Mouse (Mus musculus) lung, postnatal 25 days (tissue): ENCODE data around the gene Rabgap1.

ENCODE experiments used
- DNase-seq: peaks from one replicate; pipeline ENCODE4 v3.0.0; 2022; ENCODE audit warnings: low spot score

The Rabgap1 gene

GRCm38 (mm10) chr2:37516030-37516710 is 73.1 kb downstream of the Rabgap1 start, which contains the start of gene Gpr21:
Gene Gpr21 (plus strand): TSS chr2:37516332.
- no peak for DNase-seq

DNA sequence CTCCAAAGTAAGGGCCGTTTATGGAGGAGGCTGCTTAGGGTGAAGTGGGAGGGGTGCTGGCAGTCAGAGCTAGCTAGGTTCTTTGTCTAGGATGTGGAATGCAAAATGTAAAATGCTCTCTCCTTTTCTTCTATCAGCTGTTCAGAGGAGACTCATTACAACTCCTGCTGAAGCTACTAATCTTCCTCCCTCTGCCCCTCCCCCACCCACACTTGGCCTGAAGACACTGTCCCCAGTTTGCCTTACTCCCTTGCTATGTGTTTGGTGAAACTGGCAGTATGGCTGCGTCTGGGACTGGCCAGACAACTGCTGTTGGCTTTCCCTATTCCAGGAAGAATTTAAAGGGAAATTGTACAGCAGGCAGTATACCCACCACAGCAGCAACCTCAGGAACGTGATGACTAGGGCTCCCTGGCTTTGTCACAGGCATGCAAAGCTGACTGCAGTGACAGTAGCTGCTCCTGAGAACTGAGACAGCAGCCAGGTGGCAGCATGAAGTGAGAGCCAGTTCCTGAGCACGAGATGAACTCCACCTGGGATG is 73.9 kb downstream of the Rabgap1 start:
- no peak for DNase-seq

DNA sequence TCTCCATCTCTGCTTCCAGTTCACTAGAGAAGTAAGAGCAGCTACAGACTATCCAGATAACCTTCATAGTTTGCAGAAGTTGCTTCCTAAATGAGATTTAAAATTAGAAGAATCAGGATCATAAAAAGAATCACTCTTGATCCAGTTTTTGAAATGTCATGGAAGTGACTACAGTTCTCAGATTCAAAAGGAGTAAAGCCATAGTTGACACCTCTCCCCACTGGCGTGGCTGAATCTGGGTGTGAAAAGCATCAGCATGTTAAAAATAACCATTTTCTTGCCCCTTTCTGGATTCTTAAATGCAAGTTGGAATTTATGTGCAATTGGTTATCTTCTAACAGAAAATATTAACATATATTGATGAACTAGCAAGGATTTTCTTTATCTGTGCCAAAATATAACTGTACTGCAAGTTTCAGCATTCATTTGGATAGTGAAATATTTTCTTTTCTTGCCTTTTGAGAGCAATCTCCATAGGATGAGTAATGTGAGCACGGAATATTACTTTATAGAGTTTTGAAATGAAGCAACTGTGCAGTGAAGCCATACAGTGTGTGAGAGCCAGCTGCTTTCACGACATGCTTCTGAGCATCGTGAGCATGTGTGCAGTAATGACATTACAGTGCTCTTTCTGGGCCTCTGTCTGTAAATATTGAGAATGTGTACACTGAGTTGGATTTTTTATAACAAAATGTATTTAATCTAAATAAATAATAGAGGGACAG is 75.6 kb downstream of the Rabgap1 start:
- DNase-seq = no peak

DNA sequence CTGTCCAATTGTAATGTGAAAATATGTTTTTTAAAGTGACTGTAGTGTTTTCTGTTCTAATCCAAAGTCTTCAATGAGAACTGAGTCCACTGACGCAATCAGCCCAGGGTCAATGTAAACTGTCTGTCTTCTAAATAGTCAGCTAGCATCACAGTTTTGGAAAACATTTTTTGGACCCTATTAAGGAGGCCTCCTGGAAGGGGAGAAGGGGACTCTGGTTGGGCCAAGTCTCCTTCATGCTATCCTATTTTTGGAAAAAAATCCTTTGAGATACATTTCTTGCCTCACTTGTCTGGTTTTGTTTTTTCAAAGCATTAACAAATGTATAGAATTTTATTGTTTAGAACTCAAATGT is 76.2 kb downstream of the Rabgap1 start:
- DNase-seq = no peak

DNA sequence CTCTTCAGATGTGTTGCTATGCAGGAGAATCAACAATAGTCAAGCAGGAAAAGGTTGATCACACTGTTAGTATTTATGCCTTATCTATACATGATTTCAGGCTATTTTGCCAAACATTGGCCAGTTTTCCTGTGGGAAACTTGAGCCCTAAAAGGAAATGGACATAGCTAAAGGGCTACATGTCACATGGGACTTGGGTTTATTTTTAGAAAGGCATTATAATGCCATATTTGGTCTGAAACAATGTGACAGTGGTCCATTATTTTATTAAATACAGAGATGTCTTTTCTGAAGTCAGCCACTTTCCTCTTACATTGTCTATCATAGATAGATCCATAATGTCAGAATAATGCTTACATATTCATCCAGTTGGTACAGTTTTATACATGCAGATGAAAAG is 84.5 kb downstream of the Rabgap1 start:
- no peak for DNase-seq

- DNase-seq = no peak
Observed at GRCm38 (mm10) chr2:37529397-37529796, 86.3 kb downstream of the Rabgap1 start.

DNA sequence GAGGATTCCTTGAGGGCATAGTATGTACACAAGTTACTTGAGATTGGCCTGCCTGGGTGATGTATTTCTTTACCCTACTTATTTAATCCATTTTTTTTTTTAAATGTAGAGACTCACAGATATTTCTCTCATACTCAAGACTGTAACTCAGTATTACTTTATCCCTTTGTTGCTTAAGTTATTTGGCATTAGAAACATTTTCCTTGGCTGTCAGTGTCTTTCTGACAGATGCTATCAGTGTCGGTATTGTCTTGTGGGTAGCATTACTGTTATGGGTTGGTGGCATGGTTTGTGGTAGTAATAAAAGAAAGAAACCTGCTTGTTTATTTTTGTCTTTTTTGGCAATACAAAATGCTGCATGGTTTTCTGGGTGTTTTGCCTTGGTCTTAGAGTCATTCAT is 87.7 kb downstream of the Rabgap1 start:
- no peak for DNase-seq

DNA sequence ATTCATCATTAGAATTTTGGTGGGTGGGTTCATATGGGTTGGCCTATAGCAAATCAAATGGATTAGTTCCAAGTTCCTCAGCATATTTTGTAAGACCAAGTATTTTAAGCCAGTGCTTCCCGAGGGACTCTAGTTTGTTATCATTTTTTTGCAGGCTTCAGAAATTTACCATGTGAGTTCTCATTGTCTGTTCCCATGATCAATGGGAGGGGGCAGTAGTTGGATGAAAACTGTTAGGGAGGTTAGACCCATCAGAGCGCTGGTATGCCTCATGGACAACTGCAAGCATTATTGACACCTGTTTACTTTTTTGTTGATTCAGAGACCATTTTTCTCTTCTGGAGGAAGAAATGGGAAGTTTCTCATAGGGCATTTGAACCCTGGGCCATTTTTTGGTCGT is 88.6 kb downstream of the Rabgap1 start:
- DNase-seq = no peak

DNA sequence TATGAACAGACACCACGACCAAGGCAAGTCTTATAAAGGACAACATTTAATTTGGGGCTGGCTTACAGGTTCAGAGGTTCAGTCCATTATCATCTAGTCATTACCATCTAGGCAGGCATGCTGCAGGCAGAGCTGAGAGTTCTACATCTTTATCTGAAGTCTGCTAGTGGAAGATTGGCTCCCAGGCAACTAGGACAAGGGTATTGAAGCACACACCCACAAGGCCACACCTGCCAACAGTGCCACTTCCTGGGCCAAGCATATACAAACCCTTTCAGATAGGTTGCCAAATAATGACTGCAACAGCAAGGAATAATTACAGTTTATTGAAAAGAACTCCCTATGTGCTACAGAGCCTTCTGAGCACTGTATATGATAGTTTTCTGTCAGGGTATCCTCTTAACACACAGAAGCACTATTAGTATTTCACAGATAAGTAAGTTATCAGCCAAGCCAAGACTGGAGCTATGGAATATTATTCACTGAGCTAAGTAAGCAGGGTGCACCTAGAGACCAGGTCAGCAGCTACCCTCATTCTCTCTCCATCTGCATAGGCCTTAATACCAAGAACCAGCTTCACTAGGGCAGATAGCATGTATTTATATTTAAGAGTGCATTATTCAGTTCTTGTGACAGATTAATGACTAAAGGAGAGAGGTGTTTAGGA is 106.4 kb downstream of the Rabgap1 start:
- DNase-seq = peak; percentile 4

DNA sequence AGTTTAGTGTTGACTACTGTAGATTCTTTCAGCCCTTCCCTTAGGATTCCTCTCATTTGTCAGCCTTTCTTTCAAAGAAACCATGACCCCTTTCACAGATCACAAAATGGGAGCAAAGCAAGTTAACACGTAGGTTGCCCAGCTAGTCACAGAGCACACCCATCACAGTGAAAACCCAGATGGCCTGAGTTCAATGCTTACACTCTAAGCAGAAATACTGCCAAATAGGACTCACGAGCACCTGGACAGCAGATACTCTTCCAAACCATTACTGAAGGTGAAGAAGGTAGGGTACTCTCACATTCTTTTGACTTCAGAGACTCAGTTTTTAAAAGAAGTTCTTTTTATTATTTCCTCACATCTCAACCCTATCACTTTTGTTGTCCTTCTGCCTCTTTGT is 113.3 kb downstream of the Rabgap1 start:
- DNase-seq = no peak

DNA sequence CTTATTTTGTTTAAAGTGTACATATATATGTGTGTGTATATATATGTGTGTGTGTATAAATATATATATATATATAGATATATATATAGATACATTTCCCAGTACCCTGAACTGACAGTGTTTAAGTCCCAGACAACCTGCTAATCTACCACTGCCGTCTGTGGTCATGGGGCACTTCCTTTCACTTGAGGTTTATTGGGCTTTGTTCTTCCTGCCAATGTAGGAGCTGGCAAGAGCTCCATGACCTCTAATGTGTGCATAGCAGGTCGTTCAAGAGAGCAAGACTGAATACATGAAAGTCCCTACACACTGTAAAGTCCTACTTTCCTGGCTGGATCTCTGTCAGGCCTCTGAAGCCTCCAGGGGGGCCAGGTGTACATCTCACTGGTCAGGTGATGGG is 122.5 kb downstream of the Rabgap1 start:
- no peak for DNase-seq

DNA sequence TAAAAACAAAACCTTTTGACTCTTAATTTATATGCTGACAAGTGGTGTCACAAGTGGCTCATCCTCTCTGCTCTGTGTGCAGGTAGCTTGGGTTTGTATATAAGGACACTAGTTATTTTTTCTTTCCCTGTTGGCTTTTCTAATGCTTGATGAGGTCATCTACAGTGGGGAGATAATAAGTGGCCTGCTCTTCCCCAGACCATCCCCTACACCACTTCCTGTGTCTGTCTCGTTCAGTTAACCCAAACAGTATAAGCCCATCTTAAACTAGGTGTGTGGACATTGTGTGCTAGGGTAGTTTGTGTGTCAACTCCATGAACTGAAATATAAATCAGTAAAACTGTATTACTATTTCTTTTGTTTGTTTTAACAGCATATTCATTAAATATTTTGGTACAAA is 123.0 kb downstream of the Rabgap1 start:
- DNase-seq = no peak

- no peak for DNase-seq
Observed at GRCm38 (mm10) chr2:37569888-37570287, 126.8 kb downstream of the Rabgap1 start.

GRCm38 (mm10) chr2:37570703-37571102 is 127.6 kb downstream of the Rabgap1 start:
- DNase-seq = peak; percentile 6

DNA sequence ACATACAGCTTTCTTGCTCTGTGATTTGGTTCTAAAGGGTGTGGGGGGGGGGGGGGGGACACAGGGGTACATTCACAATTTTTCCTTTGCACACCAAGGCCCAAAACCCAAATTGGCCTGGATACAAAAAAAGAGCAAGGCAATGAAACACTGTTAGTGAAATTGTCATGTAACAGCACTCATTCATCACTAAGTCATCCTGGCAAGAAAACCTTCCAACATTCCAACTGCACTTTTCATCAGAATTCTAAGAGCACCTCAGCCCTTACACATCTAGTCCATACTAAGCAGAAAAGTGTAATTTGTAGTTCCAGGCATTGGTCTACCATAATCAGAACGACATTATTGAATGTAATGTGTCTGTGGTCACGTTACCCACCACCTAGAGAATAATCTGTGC is 129.1 kb downstream of the Rabgap1 start:
- DNase-seq = no peak

GRCm38 (mm10) chr2:37576661-37577060 is 133.6 kb downstream of the Rabgap1 start:
- DNase-seq = no peak

- no peak for DNase-seq
Observed at GRCm38 (mm10) chr2:37578185-37578584, 135.1 kb downstream of the Rabgap1 start.

DNA sequence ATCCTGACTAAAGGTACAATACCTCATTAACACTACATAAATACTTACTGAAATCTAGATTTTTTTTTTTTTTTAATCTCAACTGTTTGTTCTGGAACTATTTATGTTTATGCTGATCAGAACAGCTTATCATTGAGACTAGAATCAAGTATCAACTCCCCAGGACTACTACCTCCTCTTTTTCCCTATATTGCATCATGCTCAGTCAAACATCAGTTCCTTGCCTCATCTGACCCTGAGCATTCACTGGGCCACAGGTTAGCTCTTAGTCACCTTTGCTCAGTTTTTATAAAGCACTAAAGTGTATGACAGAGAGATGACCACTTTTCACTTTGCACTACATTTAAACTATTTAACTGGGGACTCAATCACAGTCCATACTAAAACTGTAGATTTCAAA is 144.8 kb downstream of the Rabgap1 start:
- no peak for DNase-seq
